Mouse (Mus musculus) C2C12 (cell line): ENCODE measurements at regions not wholly inside any gene's neighbourhood (a gene's known extent, or its start where the extent isn't known, plus 50 kb on each side); places are given as distances from the start of the nearest gene placed in this dataset.

Experiments
- CTCF ChIP-seq: IDR thresholded peaks from one replicate; pipeline ENCODE4 v1.5.1; 2011; ENCODE audit not compliant: control insufficient read depth, insufficient read depth, insufficient read length
- FOSL1 ChIP-seq: IDR thresholded peaks from one replicate; pipeline ENCODE4 v1.8.0; 2011; ENCODE audit warnings: mild to moderate bottlenecking, low read length; ENCODE audit not compliant: poor library complexity, insufficient read depth, severe bottlenecking
- MAX ChIP-seq: IDR thresholded peaks from one replicate; pipeline ENCODE4 v1.6.1; 2011; ENCODE audit warnings: mild to moderate bottlenecking, control low read depth
- MYOG ChIP-seq: IDR thresholded peaks from one replicate; pipeline ENCODE4 v1.6.1; 2011; ENCODE audit not compliant: control insufficient read depth, insufficient read length; ENCODE audit errors: extremely low read depth
- USF1 ChIP-seq: IDR thresholded peaks from one replicate; pipeline ENCODE4 v1.6.1; 2011; ENCODE audit warnings: low read depth, mild to moderate bottlenecking, control low read depth, moderate library complexity

DNA sequence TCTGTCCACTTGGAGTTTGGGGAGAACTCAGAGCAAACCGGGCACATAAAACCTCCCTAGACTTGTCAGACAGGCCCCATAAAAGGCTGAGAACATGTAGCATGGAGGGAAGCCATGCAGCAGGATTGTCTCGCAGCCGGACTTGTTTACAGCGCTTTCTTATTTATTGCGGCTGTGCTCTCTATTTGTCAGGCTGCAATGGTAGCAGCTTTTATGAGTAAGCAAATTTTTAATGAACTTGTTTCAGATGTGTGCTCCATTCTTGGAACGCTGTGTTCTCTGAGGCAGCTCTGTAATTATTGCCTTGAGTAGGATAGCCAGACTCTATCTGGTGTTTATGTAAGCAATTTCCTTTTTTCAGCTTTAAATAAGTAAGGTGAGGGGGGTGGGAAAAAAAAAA is 169.2 kb upstream of the Camk1g start:
- no peak for TF ChIP-seq CTCF
- no peak for TF ChIP-seq MYOG
- TF ChIP-seq USF1 = no peak
- TF ChIP-seq MAX = no peak
- no peak for TF ChIP-seq FOSL1
